Mouse (Mus musculus) CD4-positive naive resting alpha-beta T cell, adult 57 days (primary cell): Measurements from ENCODE around the gene Phospho1. TPM values are rescaled to one million over a fixed set of nuclear protein-coding genes. Genes with fewer than 3 reads are reported as not detected.

Experiments used
- total RNA-seq: library from RNA; stranded (reverse); gene quantifications from one replicate; pipeline ENCODE4 v1.2.4, GENCODE M21; 2023

The Phospho1 gene
- 1.2 TPM for total RNA-seq

GRCm38 (mm10) chr11:95824071-95824876 lies at the start of gene Phospho1:
Gene Phospho1 (plus strand): TSS chr11:95824499.

GRCm38 (mm10) chr11:95837059-95837458 lies 12.8 kb downstream of the Phospho1 start, which contains the start of gene Gngt2:
Gene Gngt2 (plus strand): TSS chr11:95837216.

GRCm38 (mm10) chr11:95842074-95842681 lies 17.9 kb downstream of the Phospho1 start, which contains the start of gene Abi3:
Gene Abi3 (minus strand): TSS chr11:95842476.

Other genes starting within 250 kb of the Phospho1 start
- gene Ngfr, start 236.8 kb upstream of the Phospho1 start, total RNA-seq: not detected
- gene Phb, start 157.5 kb upstream of the Phospho1 start, total RNA-seq: 51.4 TPM
- 68.0 TPM for gene Zfp652, start 111.8 kb upstream of the Phospho1 start, total RNA-seq
- gene B130006D01Rik, start 100.9 kb upstream of the Phospho1 start, total RNA-seq: 3.9 TPM
- gene Gngt2, start 12.7 kb downstream of the Phospho1 start, total RNA-seq: 22.9 TPM
- gene Abi3, start 18.0 kb downstream of the Phospho1 start, total RNA-seq: 41.3 TPM
- gene B4galnt2, start 90.4 kb downstream of the Phospho1 start, total RNA-seq: not detected
- gene Igf2bp1, start 181.4 kb downstream of the Phospho1 start, total RNA-seq: not detected
- gene Gip, start 200.0 kb downstream of the Phospho1 start, total RNA-seq: not detected
- gene Snf8, start 210.4 kb downstream of the Phospho1 start, total RNA-seq: 46.4 TPM
- 43.2 TPM for gene Ube2z, start 240.9 kb downstream of the Phospho1 start, total RNA-seq